27 mouse cellular contexts compared by ENCODE assay signal in genomic region chr1:17250723-17251122, GRCm38 (mm10).
"Had no signal": no experiment of that assay in that cellular context is flagged by ENCODE, and none has a peak within 500 bp of the region (broad histone marks: within the 10 kb centered on the region; RNA-seq: fewer than 3 reads in every experiment).

No protein-coding gene starts in this region.

- H3K4me1 ChIP-seq: heart, embryonic 13.5 days; heart, embryonic 15.5 days; hindbrain, embryonic 13.5 days; hindbrain, embryonic 15.5 days; kidney, embryonic 15.5 days; limb, embryonic 10.5 days; limb, embryonic 12.5 days; liver, embryonic 13.5 days; liver, embryonic 15.5 days had no signal

- H3K27me3 ChIP-seq: heart, embryonic 13.5 days; heart, embryonic 15.5 days; hindbrain, embryonic 13.5 days; hindbrain, embryonic 15.5 days; kidney, embryonic 15.5 days; limb, embryonic 12.5 days; liver, embryonic 13.5 days; liver, embryonic 15.5 days had no signal

- H3K36me3 ChIP-seq: heart, embryonic 13.5 days; heart, embryonic 15.5 days; hindbrain, embryonic 13.5 days; hindbrain, embryonic 15.5 days; kidney, embryonic 15.5 days; limb, embryonic 10.5 days; limb, embryonic 12.5 days; liver, embryonic 13.5 days; liver, embryonic 15.5 days had no signal

- H3K9me3 ChIP-seq: heart, embryonic 13.5 days; heart, embryonic 15.5 days; hindbrain, embryonic 13.5 days; hindbrain, embryonic 15.5 days; kidney, embryonic 15.5 days; limb, embryonic 10.5 days; limb, embryonic 12.5 days; liver, embryonic 13.5 days; liver, embryonic 15.5 days had no signal

- DNase-seq: gastrocnemius, adult 2 months; gastrocnemius, postnatal 10 days; gastrocnemius, postnatal 25 days; heart, adult 11 months; heart, adult 2 months; heart, postnatal 14 days; heart, postnatal 36 days; kidney, adult 11 months; kidney, adult 2 months; kidney, adult 9 months; kidney, postnatal 14 days; kidney, postnatal 36 days; layer of hippocampus, adult 9-11 months; layer of hippocampus, postnatal 36 days; liver; liver, embryonic 13.5 days had no signal

- H3K4me3 ChIP-seq: gastrocnemius, adult 2 months; heart, adult 2 months; heart, embryonic 13.5 days; heart, embryonic 15.5 days; hindbrain, embryonic 13.5 days; hindbrain, embryonic 15.5 days; kidney, embryonic 15.5 days; left cerebral cortex, adult 2 months; limb, embryonic 10.5 days; limb, embryonic 12.5 days; liver, embryonic 13.5 days; liver, embryonic 15.5 days had no signal

- H3K9ac ChIP-seq: heart, embryonic 13.5 days; heart, embryonic 15.5 days; hindbrain, embryonic 13.5 days; hindbrain, embryonic 15.5 days; kidney, embryonic 15.5 days; limb, embryonic 12.5 days; liver, embryonic 13.5 days; liver, embryonic 15.5 days had no signal

- H3K27ac ChIP-seq: gastrocnemius, adult 2 months; heart, adult 2 months; heart, embryonic 13.5 days; heart, embryonic 15.5 days; hindbrain, embryonic 13.5 days; hindbrain, embryonic 15.5 days; hindbrain, postnatal 0 days; kidney, embryonic 15.5 days; kidney, postnatal 0 days; left cerebral cortex, adult 2 months; limb, embryonic 10.5 days; limb, embryonic 12.5 days; liver, embryonic 13.5 days; liver, embryonic 15.5 days had no signal
